8 mouse cellular contexts compared by ENCODE assay signal in the genomic region with DNA sequence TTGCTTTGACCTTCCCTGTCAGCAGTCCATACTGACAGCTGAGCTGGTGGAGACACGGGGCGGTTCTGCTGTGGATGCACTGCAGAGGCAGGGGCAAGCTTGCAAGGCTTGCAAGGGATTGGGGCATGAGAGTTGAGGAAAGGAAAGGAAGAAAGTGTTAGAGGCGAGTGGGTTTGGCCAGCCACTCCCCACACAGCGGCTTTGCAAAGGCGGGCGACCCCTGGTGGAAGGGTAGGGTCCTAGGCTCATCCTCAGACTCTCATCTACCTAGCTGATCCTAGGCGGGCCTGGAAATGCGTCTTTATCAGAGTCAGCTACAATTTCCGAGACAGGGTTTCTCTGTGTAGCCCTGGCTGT. TPM values are rescaled to one million over a fixed set of nuclear protein-coding genes. Genes with fewer than 3 reads are reported as not detected.
A peak's percentile ranks its signal among the peaks of the same experiment; 100 is the strongest.
DNase-seq lines count a peak whose midpoint lies in the region; ATAC-seq and TF ChIP-seq lines count a peak whose summit lies in the region.

No protein-coding gene starts in this region.

- H3K4me3 ChIP-seq in hindbrain, postnatal 0 days (ENCODE audit: low read length): no peak overlapping the region
- peak overlapping the region; percentile 11; the same call in 1 of the 2 replicates for H3K4me3 ChIP-seq in liver, postnatal 0 days (ENCODE audit: low read depth, low read length)

- TF ChIP-seq CTCF in hindbrain, postnatal 0 days (IDR thresholded peaks at IDR 0.05; ENCODE audit: low read depth): peak; percentile 76
- TF ChIP-seq CTCF in liver, postnatal 0 days (IDR thresholded peaks at IDR 0.05; ENCODE audit: low read depth): peak; percentile 91

- no peaks in the 10 kb centered on the region for H3K9me3 ChIP-seq in hindbrain, postnatal 0 days (ENCODE audit: low read length)
- H3K9me3 ChIP-seq in liver, postnatal 0 days (ENCODE audit: low read length): no peaks in the 10 kb centered on the region

- no peak overlapping the region for H3K27ac ChIP-seq in hindbrain, postnatal 0 days
- H3K27ac ChIP-seq in liver, postnatal 0 days (ENCODE audit: low read depth): no peak overlapping the region

- ATAC-seq in hindbrain, postnatal 0 days: no peak
- ATAC-seq in liver, postnatal 0 days: no peak
- peak; percentile 49 for ATAC-seq in neutrophil, adult 5-6 weeks (ENCODE audit: extremely low read depth, insufficient number of reproducible peaks, low FRiP score, poor library complexity, severe bottlenecking)

- 0 out of 2 replicates have a peak overlapping the region, but pooled peaks have one; percentile 3 for H3K4me2 ChIP-seq in hindbrain, postnatal 0 days (ENCODE audit: low read depth, low read length)
- H3K4me2 ChIP-seq in liver, postnatal 0 days (ENCODE audit: low read depth, low read length): peak overlapping the region; percentile 52

- H3K27me3 ChIP-seq in hindbrain, postnatal 0 days (ENCODE audit: insufficient read depth, low read length): no peaks in the 10 kb centered on the region
- H3K27me3 ChIP-seq in liver, postnatal 0 days (ENCODE audit: insufficient read depth, low read length): 0 out of 2 replicates have a peak, but pooled peaks cover 6% of the 10 kb centered on the region

- no peaks in the 10 kb centered on the region for H3K36me3 ChIP-seq in hindbrain, postnatal 0 days (ENCODE audit: insufficient read depth, low read length)
- no peaks in the 10 kb centered on the region for H3K36me3 ChIP-seq in liver, postnatal 0 days (replicated peaks; ENCODE audit: insufficient read depth, low read length)

- DNase-seq in left cerebral cortex, adult 18-20 months (ENCODE audit: low spot score in 2 of 2): peak; percentile 40 to 63
- DNase-seq in left cerebral cortex, adult 11 months (ENCODE audit: low spot score): no peak
- DNase-seq in adrenal gland, postnatal 25 days: peak; percentile 82
- DNase-seq in gastrocnemius, postnatal 14 days: peak; percentile 83
- peak; percentile 69 for DNase-seq in hindbrain, postnatal 0 days (ENCODE audit: low spot score)
- DNase-seq in liver, postnatal 0 days: peak; percentile 88
- DNase-seq in thymus, postnatal 4 days: peak; percentile 98

- no peak overlapping the region for H3K9ac ChIP-seq in hindbrain, postnatal 0 days (replicated peaks; ENCODE audit: low read length)
- peak overlapping the region; percentile 27; the same call in 1 of the 2 replicates for H3K9ac ChIP-seq in liver, postnatal 0 days (replicated peaks)

- intact Hi-C loops in gastrocnemius, postnatal 14 days (cut with DNase I; ENCODE audit: low total_unique reads): no loop called here

- TF ChIP-seq EP300 in liver, postnatal 0 days (IDR thresholded peaks at IDR 0.05; ENCODE audit: low read depth): no peak

- 3% methylated on average over 9 of the region's 9 CpGs for WGBS in hindbrain, postnatal 0 days
- 2% methylated on average over 9 of the region's 9 CpGs for WGBS in liver, postnatal 0 days (ENCODE audit: insufficient replicate concordance)

- peaks cover 14% of the 10 kb centered on the region for H3K4me1 ChIP-seq in hindbrain, postnatal 0 days (ENCODE audit: insufficient read depth, low read length)
- H3K4me1 ChIP-seq in liver, postnatal 0 days (ENCODE audit: insufficient read depth): peaks cover 44% of the 10 kb centered on the region

RNA-seq across cellular contexts. Expression of gene Slc48a1, which starts 4.4 kb away (rescaled TPM):
- total RNA-seq in left cerebral cortex, adult 18-20 months (2021): 100 to 1,000 TPM; 154 to 168 TPM
- total RNA-seq in adrenal gland, postnatal 25 days (2021): 92.4 and 108 TPM in 2 replicates
- total RNA-seq in gastrocnemius, postnatal 14 days (2021): 10 to 100 TPM; 39.9 to 40.3 TPM
- total RNA-seq in hindbrain, postnatal 0 days (2014; rRNA removed): 84.4 and 89.3 TPM in 2 replicates
- 140 and 152 TPM in 2 replicates for polyA plus RNA-seq in hindbrain, postnatal 0 days (2015; fragmentation: Nextera tagmentation; extraction: Ambion mirVana)
- 59.0 and 61.1 TPM in 2 replicates for polyA plus RNA-seq in liver, postnatal 0 days (2015; fragmentation: Nextera tagmentation; extraction: Ambion mirVana)
- total RNA-seq in neutrophil, adult 5-6 weeks (2017): 20.8 and 23.7 TPM in 2 replicates

RNA-seq across cellular contexts. Expression of gene Rapgef3, which starts 15.0 kb away (rescaled TPM):
- 10 to 100 TPM; 42.6 to 44.7 TPM for total RNA-seq in left cerebral cortex, adult 18-20 months (2021)
- total RNA-seq in adrenal gland, postnatal 25 days (2021): 16.9 and 26.0 TPM in 2 replicates
- 1 to 10 TPM; 6.2 to 9.7 TPM for total RNA-seq in gastrocnemius, postnatal 14 days (2021)
- 26.4 and 41.9 TPM in 2 replicates for total RNA-seq in hindbrain, postnatal 0 days (2014; rRNA removed)
- 10.3 and 12.2 TPM in 2 replicates for polyA plus RNA-seq in hindbrain, postnatal 0 days (2015; fragmentation: Nextera tagmentation; extraction: Ambion mirVana)
- 1.5 and 1.9 TPM in 2 replicates for polyA plus RNA-seq in liver, postnatal 0 days (2015; fragmentation: Nextera tagmentation; extraction: Ambion mirVana)
- total RNA-seq in neutrophil, adult 5-6 weeks (2017): 2.6 and 4.3 TPM in 2 replicates

RNA-seq across cellular contexts. Expression of gene Endou, which starts 51.6 kb away (rescaled TPM):
- total RNA-seq in left cerebral cortex, adult 18-20 months (2021): 1 to 10 TPM; 5.2 to 5.4 TPM
- 0.71 and 0.82 TPM in 2 replicates for total RNA-seq in adrenal gland, postnatal 25 days (2021)
- total RNA-seq in gastrocnemius, postnatal 14 days (2021): under 1 TPM; 0.49 to 0.60 TPM
- 0.10 TPM in 1 of 2 replicates, not detected in the other for total RNA-seq in hindbrain, postnatal 0 days (2014; rRNA removed)
- 0.44 and 0.49 TPM in 2 replicates for polyA plus RNA-seq in hindbrain, postnatal 0 days (2015; fragmentation: Nextera tagmentation; extraction: Ambion mirVana)
- 0.66 and 0.82 TPM in 2 replicates for polyA plus RNA-seq in liver, postnatal 0 days (2015; fragmentation: Nextera tagmentation; extraction: Ambion mirVana)
- total RNA-seq in neutrophil, adult 5-6 weeks (2017): 2.9 and 3.7 TPM in 2 replicates
